Mouse (Mus musculus): ENCODE data around the gene Mfsd7a.

GRCm38 (mm10) chr5:108423427-108423826 lies 25.3 kb downstream of the Mfsd7a start:
- TF ChIP-seq EP300 (IDR thresholded peaks at IDR 0.05): no peak
- TF ChIP-seq CTCF (IDR thresholded peaks at IDR 0.05): no peak

Measured in lung, postnatal 0 days (tissue).